Mouse (Mus musculus) cerebellum, adult 8-10 months (tissue): ENCODE results near the gene Grk3.

Source experiments
- DNase-seq: peaks from one replicate; pipeline ENCODE4 v3.0.0; 2022

Grk3 gene

GRCm38 (mm10) chr5:113015236-113016061 is at the start of gene Grk3:
Gene Grk3 (minus strand): TSS chr5:113015791.
- peak; percentile 66 for DNase-seq

GRCm38 (mm10) chr5:113054308-113054707 is 38.7 kb upstream of the Grk3 start:
- peak; percentile 88 for DNase-seq

GRCm38 (mm10) chr5:113050581-113051185 is 35.1 kb upstream of the Grk3 start:
- no peak for DNase-seq

GRCm38 (mm10) chr5:113049876-113050275 is 34.3 kb upstream of the Grk3 start:
- no peak for DNase-seq

- DNase-seq = no peak
Measured at GRCm38 (mm10) chr5:113045511-113046273, 30.1 kb upstream of the Grk3 start.

GRCm38 (mm10) chr5:113043531-113043930 is 27.9 kb upstream of the Grk3 start:
- DNase-seq = peak; percentile 90

- DNase-seq = peak; percentile 92
Measured at GRCm38 (mm10) chr5:113041567-113042071, 26.0 kb upstream of the Grk3 start.

GRCm38 (mm10) chr5:113040776-113041175 is 25.2 kb upstream of the Grk3 start:
- DNase-seq = no peak

GRCm38 (mm10) chr5:113038601-113039000 is 23.0 kb upstream of the Grk3 start:
- no peak for DNase-seq

GRCm38 (mm10) chr5:113035094-113036047 is 19.8 kb upstream of the Grk3 start:
- DNase-seq = no peak

- no peak for DNase-seq
Measured at GRCm38 (mm10) chr5:113031201-113031754, 15.7 kb upstream of the Grk3 start.

- DNase-seq = no peak
Measured at GRCm38 (mm10) chr5:113030082-113030481, 14.5 kb upstream of the Grk3 start.

- DNase-seq = no peak
Measured at GRCm38 (mm10) chr5:113026706-113027105, 11.1 kb upstream of the Grk3 start.

GRCm38 (mm10) chr5:113024154-113024764 is 8.7 kb upstream of the Grk3 start:
- no peak for DNase-seq

- DNase-seq = no peak
Measured at GRCm38 (mm10) chr5:113018190-113018589, 2.6 kb upstream of the Grk3 start.

GRCm38 (mm10) chr5:113017004-113017403 is 1.4 kb upstream of the Grk3 start:
- no peak for DNase-seq

- peak; percentile 67 for DNase-seq
Measured at GRCm38 (mm10) chr5:113014808-113015235, 769 bp downstream of the Grk3 start.

- DNase-seq = no peak
Measured at GRCm38 (mm10) chr5:113014111-113014807, 1.3 kb downstream of the Grk3 start.

- no peak for DNase-seq
Measured at GRCm38 (mm10) chr5:113011926-113012325, 3.7 kb downstream of the Grk3 start.

GRCm38 (mm10) chr5:113009183-113009820 is 6.3 kb downstream of the Grk3 start:
- no peak for DNase-seq
